Mouse (Mus musculus) left cerebral cortex, adult 18-20 months (tissue): ENCODE results near the gene Sel1l. TPM values are rescaled to one million over a fixed set of nuclear protein-coding genes. Genes with fewer than 3 reads are reported as not detected.

Experiments
- DNase-seq, 2 experiments: peaks; one replicate each; pipeline ENCODE4 v3.0.0; 2021 to 2022; ENCODE audit warnings: low spot score in 2 of 2, mixed read lengths in 1 of 2
- microRNA-seq, 2 experiments: library from miRNA; unstranded; fragments of <30 nt; microRNA quantifications; one replicate each; pipeline ENCODE4 v1.2.0; 2021
- total RNA-seq, 2 experiments: library from RNA; stranded (reverse); gene quantifications; 2 replicates each; pipeline ENCODE4 v1.2.3; 2021

Gene Sel1l
- total RNA-seq, 2 experiments from 2014 or later: 145 to 151 TPM

- DNase-seq: no peak
These were observed 67.5 kb downstream of the Sel1l start for GRCm38 (mm10) chr12:91781432-91781831.

GRCm38 (mm10) chr12:91780531-91780930, 68.4 kb downstream of the Sel1l start:
- no peak for DNase-seq

GRCm38 (mm10) chr12:91779004-91779365, 70.0 kb downstream of the Sel1l start:
- DNase-seq: peak; percentile 59 to 67

- no peak for DNase-seq
These were observed 70.5 kb downstream of the Sel1l start for GRCm38 (mm10) chr12:91778211-91779003.

- DNase-seq: no peak
These were observed 72.6 kb downstream of the Sel1l start for GRCm38 (mm10) chr12:91776342-91776741.

GRCm38 (mm10) chr12:91774811-91775284, 74.1 kb downstream of the Sel1l start:
- DNase-seq: no peak

GRCm38 (mm10) chr12:91768871-91769270, 80.1 kb downstream of the Sel1l start:
- DNase-seq: no peak

GRCm38 (mm10) chr12:91768176-91768575, 80.8 kb downstream of the Sel1l start:
- DNase-seq: no peak

- DNase-seq: peak in 1 of 2 experiments; percentile 21
These were observed 82.4 kb downstream of the Sel1l start for GRCm38 (mm10) chr12:91766338-91767107.

- no peak for DNase-seq
These were observed 83.5 kb downstream of the Sel1l start for GRCm38 (mm10) chr12:91765504-91765903.

- no peak for DNase-seq
These were observed 83.9 kb downstream of the Sel1l start for GRCm38 (mm10) chr12:91765054-91765453.

GRCm38 (mm10) chr12:91764471-91764870, 84.5 kb downstream of the Sel1l start:
- DNase-seq: no peak

GRCm38 (mm10) chr12:91759836-91760235, 89.1 kb downstream of the Sel1l start:
- DNase-seq: no peak

- DNase-seq: no peak
These were observed 90.9 kb downstream of the Sel1l start for GRCm38 (mm10) chr12:91757854-91758562.

GRCm38 (mm10) chr12:91756562-91757166, 92.3 kb downstream of the Sel1l start:
- no peak for DNase-seq

Small RNAs within 50 kb of the gene (microRNA-seq; reads per million reads assigned to microRNA genes)
- gene Gm22015: 0 reads per million in 2 experiments

Other genes with a start within 250 kb of the Sel1l start
- 10 to 100 TPM; 18.0 to 18.8 TPM for gene Ston2, start 60.8 kb downstream of the Sel1l start, total RNA-seq